Mouse (Mus musculus) adrenal gland, adult (tissue): ENCODE results near the gene Gjc2.
"Not testable (repeated sequence)": the region's sequence is repeated elsewhere in the genome, so short reads cannot be mapped to it uniquely, and the experiment has no call there.

Experiments used
- DNase-seq, 2 experiments: peaks; one replicate each; pipeline ENCODE4 v3.0.0; 2022 to 2023; ENCODE audit warnings: low spot score in 1 of 2; ENCODE audit not compliant: inconsistent age in 2 of 2

The Gjc2 gene

GRCm38 (mm10) chr11:59182864-59183331 lies at the start of gene Gjc2:
TSS of gene Gjc2 (minus strand) at chr11:59183213.
- peak; percentile 75 to 79 for DNase-seq

DNA sequence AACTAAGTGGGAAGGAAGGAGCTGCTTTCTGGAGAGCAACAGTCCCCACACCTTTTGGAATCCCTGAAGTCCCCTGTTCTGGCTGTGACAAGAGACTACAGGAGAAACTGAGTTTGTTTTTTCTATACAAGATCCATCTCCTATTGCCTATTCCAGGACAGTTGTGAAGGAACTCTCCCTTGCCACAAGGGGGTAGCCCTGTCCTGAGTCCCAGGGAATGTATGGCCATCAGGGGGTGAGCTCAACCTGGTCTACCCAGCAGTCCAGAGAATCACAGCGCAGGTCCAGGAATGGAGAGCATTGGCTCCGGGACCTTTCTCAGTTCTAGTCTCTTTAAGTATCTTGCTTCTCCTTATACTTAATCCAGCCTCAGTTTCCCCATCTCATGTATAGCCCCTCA lies 49.8 kb upstream of the Gjc2 start:
- DNase-seq = no peak

DNA sequence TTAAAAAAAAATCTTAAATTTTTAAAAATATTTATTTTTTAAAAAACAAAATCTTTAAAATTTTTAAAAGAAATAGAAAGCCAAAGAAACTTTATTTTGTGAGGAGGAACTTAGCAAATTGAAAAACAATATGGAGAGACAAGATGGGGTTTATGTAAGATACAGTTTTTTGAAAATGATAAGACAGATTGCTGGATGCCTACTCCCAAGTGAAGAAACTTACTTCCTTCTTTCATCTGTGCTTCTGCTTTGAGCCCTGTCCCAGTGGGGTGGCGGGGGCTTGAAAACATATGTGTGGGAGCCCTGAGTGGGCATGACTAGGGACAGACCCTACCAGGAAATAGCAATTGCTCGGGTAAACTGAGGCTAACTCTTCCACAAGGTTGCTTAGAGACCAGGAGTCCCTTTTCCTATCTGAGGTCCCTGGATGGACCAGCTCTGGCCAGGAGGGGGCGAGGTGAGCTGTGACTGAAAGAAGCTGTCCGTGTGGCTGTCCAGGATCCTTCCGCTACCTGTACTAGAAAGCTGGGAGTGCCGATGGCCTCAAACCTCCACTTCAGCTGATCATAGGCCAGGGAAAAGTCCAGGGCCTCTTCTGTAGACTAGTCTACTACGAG lies 47.2 kb upstream of the Gjc2 start:
- DNase-seq = peak; percentile 68 to 90

DNA sequence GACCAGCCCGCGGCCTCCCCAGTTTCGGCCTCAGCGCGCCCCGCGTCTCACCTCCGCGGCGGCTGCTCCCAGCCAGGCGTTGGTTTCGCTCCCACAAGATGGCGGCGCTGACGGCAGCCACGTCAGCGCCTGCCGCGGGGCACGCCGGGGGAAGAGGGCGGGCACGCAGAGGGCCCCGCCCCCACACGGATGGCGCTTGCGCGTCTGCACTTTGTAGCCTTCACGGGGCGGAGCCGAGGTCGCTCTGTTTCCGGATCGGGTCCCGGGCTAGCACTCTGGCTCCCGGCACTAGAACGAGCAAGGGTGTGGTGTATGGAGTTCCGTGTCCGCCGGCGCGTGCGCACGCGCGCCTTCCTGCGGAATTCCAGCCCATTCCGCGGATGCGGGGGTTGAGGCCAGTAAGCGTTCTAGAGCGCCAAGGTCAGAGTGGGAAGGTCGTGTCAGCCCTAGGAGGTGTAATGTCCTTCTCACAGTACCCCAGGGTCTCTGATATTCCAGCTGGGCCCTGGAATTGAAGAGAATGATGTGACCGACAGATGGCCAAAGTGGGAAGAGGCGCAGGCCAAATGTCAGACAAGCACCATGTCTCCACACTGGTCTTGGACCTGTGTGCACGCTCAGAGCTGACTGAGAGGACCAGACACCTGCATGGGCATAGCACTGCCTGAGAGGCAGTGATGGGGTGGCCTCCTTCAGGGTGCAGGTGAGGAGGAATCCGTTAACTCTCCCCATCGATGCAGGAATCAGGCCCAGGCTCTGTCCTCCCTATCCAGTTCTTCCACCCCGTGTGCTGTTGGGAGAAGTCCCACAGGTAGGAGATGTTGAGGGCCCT lies 45.3 kb upstream of the Gjc2 start, which contains the start of gene Arf1:
Gene Arf1, minus strand, starts transcription at position 149 of the 832 bp plus-strand sequence.
- DNase-seq = peak; percentile 98 to 99

DNA sequence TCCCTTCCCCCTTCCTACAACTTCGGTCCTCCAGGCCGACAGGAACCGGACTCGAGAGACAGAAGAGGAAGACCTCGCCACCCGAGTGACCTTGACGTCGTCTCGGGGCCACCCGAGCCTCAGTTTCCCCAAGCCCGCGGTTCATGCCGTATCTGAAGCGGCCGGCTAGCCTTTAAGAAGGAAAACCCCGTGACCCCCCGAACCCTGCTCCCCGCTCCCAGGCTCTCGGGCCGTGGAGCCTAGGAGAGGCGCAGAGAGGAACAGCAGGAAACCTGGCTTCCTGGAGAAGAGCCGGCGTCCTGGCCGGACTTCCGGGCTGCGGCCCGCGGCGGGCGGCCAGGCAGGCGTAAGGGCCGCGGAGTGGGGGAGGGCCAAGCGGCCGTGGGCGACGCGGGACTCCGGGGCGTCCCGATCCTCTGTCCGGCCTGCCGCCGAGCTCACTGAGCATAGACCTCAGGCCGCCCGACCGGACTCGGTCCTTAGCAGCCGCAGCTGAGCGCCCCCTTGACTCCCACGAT lies 44.6 kb upstream of the Gjc2 start:
- no peak for DNase-seq

- DNase-seq = peak in 1 of 2 experiments; percentile 71
Measured at GRCm38 (mm10) chr11:59226787-59227603, 44.0 kb upstream of the Gjc2 start.

DNA sequence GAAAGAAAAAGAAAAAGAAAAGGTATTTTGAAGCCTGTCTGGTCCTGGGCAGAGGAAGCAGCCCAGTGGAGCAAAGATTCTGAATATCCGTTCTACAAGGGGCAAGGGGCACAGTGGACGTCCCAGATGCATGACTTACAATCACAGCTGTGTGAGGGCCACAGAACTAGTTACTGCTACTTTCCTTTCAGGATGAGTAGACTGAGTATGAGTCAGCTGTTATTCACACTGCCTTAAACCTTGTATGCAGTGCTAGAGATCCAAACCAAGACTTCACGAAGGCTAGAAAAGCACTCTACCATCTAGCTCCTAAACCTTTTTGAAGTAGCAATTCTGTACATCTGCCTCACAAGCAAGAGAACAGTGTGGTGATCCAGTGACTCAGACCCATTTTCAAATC lies 43.2 kb upstream of the Gjc2 start:
- no peak for DNase-seq

- DNase-seq = peak in 1 of 2 experiments; percentile 51
Measured at GRCm38 (mm10) chr11:59225167-59225566, 42.2 kb upstream of the Gjc2 start.

- peak in 1 of 2 experiments; percentile 35 for DNase-seq
Measured at GRCm38 (mm10) chr11:59224470-59224869, 41.5 kb upstream of the Gjc2 start.

- no peak for DNase-seq
Measured at GRCm38 (mm10) chr11:59224025-59224424, 41.0 kb upstream of the Gjc2 start.

DNA sequence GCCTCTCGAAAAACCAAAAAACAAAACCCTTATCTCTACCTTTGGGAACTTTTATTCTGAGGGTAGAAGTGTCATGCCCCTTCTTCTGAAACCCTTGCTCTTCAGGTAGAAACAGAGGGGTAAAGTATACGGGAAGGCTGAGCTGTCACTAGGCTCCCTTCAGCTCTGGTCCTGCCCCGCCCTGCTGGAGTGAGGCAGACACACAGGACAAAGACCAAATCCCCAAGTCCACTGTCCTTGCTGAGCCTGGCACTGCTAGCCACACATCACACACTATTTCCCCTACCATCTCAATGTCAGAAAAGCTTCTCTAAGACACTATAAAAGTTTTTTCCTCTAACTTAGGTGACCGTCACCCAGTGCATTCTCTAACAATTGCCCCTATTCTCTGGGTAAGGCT lies 39.3 kb upstream of the Gjc2 start:
- DNase-seq = no peak

DNA sequence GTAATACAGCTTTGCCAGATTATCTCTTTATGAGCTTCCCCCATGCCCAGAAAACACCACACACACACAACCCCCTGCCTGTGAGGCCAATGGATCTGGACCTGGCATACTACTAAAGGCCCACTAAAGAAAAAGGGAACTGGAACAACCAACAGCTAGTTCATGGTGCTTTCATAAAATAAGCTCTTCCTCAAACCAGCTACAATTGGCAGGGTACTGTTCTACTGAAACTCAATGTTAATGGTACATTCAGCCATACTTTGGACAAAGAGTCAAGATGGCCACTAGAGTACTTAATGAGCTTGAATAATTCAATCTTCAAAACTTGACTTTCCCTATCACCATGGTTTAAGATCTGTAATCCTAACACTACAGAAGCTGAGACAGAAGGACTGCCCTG lies 38.6 kb upstream of the Gjc2 start:
- no peak for DNase-seq

DNA sequence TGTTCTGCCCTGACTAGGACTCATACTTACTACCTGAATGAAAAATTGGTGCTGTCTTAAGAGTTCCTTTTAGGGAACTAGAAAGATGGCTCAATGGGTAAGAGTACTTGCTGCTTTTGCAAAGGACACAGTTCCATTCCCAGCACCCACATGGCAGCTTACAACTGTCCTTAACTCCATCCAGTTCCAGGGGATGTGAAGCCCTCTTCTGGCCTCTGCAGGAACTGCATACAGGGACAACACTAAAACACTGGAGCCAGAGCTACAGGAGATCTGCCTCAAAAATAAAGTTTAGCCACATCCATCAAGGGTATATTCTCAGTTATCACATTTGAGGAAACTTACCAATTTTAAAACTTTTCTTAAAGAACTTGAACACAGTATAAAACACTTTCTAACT lies 36.1 kb upstream of the Gjc2 start:
- peak in 1 of 2 experiments; percentile 65 for DNase-seq

GRCm38 (mm10) chr11:59218389-59218998 lies 35.5 kb upstream of the Gjc2 start:
- DNase-seq = no peak

DNA sequence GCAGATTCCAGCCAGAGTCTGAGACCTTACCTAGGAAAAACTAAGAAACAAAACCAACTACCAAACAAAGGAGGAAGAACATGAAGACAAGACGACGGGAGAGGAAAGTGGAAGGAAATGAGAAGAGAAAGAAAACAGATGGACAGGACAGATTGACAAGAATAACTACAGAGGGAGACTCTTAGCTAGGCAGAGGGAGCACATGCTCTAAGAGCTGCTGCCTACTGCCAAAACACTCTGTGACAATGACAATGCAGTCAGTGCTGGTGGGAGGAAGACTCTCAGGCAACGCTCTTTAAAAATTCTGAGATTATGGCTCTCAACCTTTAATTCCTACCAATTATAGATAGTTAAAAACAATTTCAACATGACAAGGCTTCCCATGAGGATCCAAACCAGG lies 33.9 kb upstream of the Gjc2 start:
- no peak for DNase-seq

DNA sequence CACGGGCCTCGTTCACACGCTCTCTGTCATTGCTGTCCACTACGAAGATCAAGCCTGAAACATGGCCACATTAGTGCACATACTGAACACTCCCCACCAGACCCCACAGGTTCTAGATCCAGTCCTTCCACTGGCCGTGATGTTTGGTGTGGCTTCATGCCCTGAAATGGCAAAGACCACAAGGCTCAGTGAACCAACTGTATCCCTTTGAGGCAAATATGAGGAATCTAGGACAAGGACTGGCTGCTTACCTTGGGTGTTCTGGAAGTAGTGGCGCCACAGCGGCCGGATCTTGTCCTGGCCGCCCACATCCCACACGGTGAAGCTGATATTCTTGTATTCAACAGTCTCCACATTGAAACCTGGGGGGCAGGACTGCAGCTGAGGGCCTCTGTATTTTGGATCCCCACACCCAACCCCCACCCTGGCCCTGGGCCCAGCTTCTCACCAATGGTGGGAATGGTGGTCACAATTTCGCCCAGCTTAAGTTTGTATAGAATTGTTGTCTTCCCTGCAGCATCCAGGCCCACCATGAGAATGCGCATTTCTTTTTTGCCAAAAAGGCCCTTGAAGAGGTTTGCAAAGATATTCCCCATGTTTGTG lies 30.0 kb upstream of the Gjc2 start:
- DNase-seq = peak in 1 of 2 experiments; percentile 55

GRCm38 (mm10) chr11:59212320-59212719 lies 29.3 kb upstream of the Gjc2 start:
- not testable (repeated sequence) for DNase-seq

DNA sequence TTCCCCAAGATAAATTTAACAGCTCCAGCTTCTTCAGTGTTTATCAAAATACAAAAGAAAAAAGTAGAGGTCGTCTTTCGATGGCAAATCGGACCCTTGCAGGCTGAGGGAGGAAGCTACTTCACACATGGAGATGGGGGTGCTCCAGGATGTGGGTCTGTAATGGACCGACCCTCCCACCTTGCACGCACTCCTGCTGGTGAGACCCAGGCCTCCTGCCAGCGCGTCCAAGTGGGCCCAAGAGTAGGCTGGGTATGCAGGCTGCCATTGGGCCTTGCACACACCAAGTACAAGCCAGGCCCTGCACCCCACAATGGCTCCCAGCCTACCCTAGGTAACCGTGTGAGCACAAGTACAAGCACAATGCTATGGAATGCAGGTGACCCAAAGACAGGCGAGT lies 28.5 kb upstream of the Gjc2 start:
- DNase-seq = not testable (repeated sequence)

DNA sequence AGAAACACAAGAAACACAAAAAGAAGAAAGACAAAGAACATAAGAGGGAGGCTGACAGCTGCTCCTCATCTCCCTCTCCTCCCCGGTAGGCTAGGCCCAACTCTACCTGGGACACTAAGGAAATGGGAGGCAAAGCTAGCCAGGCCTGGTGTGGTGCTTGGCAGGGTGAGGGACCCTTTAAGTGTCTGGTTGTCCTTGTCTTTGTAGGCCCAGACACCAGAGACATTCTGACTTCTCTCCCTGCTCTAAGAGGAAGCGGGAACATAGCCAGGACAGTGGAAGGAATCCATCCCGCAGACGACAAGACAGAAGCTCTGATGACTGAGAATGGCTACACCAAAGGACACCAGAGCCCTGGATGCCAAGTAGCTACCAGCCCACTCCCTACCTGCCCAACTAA lies 27.0 kb upstream of the Gjc2 start:
- peak in 1 of 2 experiments; percentile 59 for DNase-seq

DNA sequence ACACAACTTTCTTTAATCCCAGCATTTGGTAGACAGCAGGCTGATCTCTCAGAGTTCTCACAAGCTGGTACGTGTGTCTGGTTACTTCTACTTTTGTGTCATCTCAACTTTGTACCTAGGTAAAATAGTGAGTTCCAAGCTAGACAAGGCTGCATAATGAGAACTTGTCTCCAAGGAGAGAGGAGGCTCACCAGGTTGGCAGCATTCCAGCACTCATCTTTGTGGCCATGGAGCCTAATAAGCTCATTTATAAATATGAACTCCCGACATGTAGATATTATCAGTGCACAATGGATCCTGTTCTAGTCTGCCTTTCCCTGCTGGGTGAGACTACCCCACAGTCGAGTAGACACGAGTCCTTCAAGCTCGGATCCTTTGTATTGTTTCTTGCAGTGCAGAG lies 26.6 kb upstream of the Gjc2 start:
- DNase-seq = no peak
